Mouse (Mus musculus) limb, embryonic 10.5 days (tissue): ENCODE measurements around the gene Slc38a6. TPM values are rescaled to one million over a fixed set of nuclear protein-coding genes. Genes with fewer than 3 reads are reported as not detected.
A peak's percentile ranks its signal among the peaks of the same experiment; 100 is the strongest.

Source experiments
- DNase-seq: peaks from one replicate; pipeline ENCODE4 v3.0.0-alpha.2; 2017; ENCODE audit warnings: low spot score
- H3K27ac ChIP-seq: fragments of 300-500 bp; sonication (generic); 2 replicates; pipeline ENCODE4 v1.5.1; 2016; ENCODE audit warnings: mild to moderate bottlenecking
- H3K27me3 ChIP-seq: fragments of 300-500 bp; sonication (generic); 2 replicates; pipeline ENCODE4 v1.6.1; 2016; ENCODE audit warnings: low read depth, mild to moderate bottlenecking; ENCODE audit not compliant: poor library complexity, severe bottlenecking
- H3K36me3 ChIP-seq: fragments of 300-500 bp; sonication (generic); 2 replicates; pipeline ENCODE4 v1.6.1; 2016; ENCODE audit warnings: mild to moderate bottlenecking, moderate library complexity
- H3K4me1 ChIP-seq: fragments of 300-500 bp; sonication (generic); 2 replicates; pipeline ENCODE4 v1.6.1; 2016
- H3K4me3 ChIP-seq: fragments of 300-500 bp; sonication (generic); 2 replicates; pipeline ENCODE4 v1.5.1; 2016; ENCODE audit warnings: mild to moderate bottlenecking, moderate library complexity
- H3K9me3 ChIP-seq: fragments of 300-500 bp; sonication (generic); replicated peaks from 2 replicates; pipeline ENCODE4 v1.6.1; 2016; ENCODE audit warnings: mild to moderate bottlenecking
- WGBS: fragments of 180-500 bp; shearing (Covaris S2); methylation state at CpG from one replicate; pipeline ENCODE4 v1.1.7; 2016; 5-methylcytosine and 5-hydroxymethylcytosine counted together
- polyA plus RNA-seq: library from polyadenylated mRNA; unstranded; fragments of >200 nt; fragmentation: Nextera tagmentation; extraction: Ambion mirVana; gene quantifications from 2 replicates; pipeline ENCODE4 v1.2.1, GENCODE M21; 2016

The Slc38a6 gene
- polyA plus RNA-seq, 1 experiment from 2014 or later: 10.8 TPM

DNA sequence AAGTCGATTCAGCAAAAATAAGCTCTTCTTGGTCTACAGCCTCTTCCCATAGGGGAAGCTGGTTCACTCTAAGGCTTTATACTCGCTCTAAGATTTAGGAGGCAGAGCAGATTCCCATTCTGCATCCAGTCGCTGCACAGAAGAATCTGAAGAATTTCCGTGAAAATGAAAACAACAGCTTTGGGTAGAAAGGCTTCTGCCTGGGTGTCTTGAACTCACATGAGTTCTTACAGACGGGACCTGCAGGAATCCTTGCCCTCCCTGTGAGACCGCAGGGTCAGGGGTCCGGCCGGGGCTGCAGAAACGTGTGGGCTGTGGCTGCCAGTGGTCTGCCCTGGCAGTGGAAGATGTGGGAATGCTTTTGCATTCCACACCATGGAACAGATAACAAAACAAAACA, 64.4 kb downstream of the Slc38a6 start:
- no peaks in the 10 kb centered on the region for H3K36me3 ChIP-seq
- 22% methylated on average over 9 of the region's 9 CpGs for WGBS
- H3K9me3 ChIP-seq: no peaks in the 10 kb centered on the region
- peak overlapping the region; percentile 42; the same call in 1 of the 2 replicates for H3K27ac ChIP-seq
- no peak for DNase-seq
- H3K27me3 ChIP-seq: peaks cover 30% of the 10 kb centered on the region
- H3K4me3 ChIP-seq: no peak overlapping the region
- peaks cover 52% of the 10 kb centered on the region for H3K4me1 ChIP-seq

DNA sequence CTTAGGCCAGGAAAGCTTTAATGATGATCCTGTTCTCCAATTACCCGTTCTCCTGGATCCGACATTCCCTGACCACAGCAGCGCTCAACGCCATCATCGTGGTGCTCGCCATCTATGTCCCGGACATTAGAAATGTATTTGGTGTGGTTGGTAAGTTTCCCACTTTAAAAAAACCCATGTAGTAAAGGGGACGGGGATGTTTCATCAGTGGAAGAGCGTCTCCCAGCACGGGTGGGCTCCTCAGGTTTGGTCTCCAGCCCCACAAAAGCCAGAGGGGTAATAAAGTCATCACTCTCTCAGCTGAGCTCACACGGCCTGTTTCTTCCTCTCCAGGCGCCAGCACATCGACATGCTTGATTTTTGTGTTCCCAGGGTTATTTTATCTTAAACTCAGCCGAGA, 65.2 kb downstream of the Slc38a6 start:
- H3K4me1 ChIP-seq: peaks cover 60% of the 10 kb centered on the region
- DNase-seq: no peak
- H3K27me3 ChIP-seq: peaks cover 29% of the 10 kb centered on the region
- no peaks in the 10 kb centered on the region for H3K36me3 ChIP-seq
- H3K27ac ChIP-seq: peak overlapping the region; percentile 50; the same call in 1 of the 2 replicates
- no peak overlapping the region for H3K4me3 ChIP-seq
- no peaks in the 10 kb centered on the region for H3K9me3 ChIP-seq
- 33% methylated on average over 14 of the region's 14 CpGs for WGBS

GRCm38 (mm10) chr12:73353362-73353761, 66.8 kb downstream of the Slc38a6 start:
- peaks cover 68% of the 10 kb centered on the region for H3K4me1 ChIP-seq
- H3K27me3 ChIP-seq: peaks cover 37% of the 10 kb centered on the region
- peaks cover 2% of the 10 kb centered on the region; the same call in 1 of the 2 replicates for H3K36me3 ChIP-seq
- H3K4me3 ChIP-seq: no peak overlapping the region
- H3K27ac ChIP-seq: no peak overlapping the region
- 88% methylated on average over 5 of the region's 5 CpGs for WGBS
- H3K9me3 ChIP-seq: no peaks in the 10 kb centered on the region
- no peak for DNase-seq

- WGBS: 70% methylated on average over 4 of the region's 4 CpGs
- DNase-seq: no peak
- H3K4me3 ChIP-seq: no peak overlapping the region
- peaks cover 3% of the 10 kb centered on the region; the same call in 1 of the 2 replicates for H3K36me3 ChIP-seq
- H3K27ac ChIP-seq: no peak overlapping the region; the same call in 1 of the 2 replicates
- peaks cover 48% of the 10 kb centered on the region for H3K27me3 ChIP-seq
- no peaks in the 10 kb centered on the region for H3K9me3 ChIP-seq
- peaks cover 68% of the 10 kb centered on the region for H3K4me1 ChIP-seq
Observed at GRCm38 (mm10) chr12:73354521-73354920, 67.9 kb downstream of the Slc38a6 start.

GRCm38 (mm10) chr12:73355084-73355775, 68.7 kb downstream of the Slc38a6 start:
- Histone ChIP-seq H3K27me3 (peaks cover 55% of the 10 kb centered on the region), H3K27ac (no peak overlapping the region; the same call in 1 of the 2 replicates), H3K4me3 (no peak overlapping the region), H3K9me3 (no peaks in the 10 kb centered on the region), H3K36me3 (peaks cover 3% of the 10 kb centered on the region; the same call in 1 of the 2 replicates), H3K4me1 (peaks cover 65% of the 10 kb centered on the region)
- DNase-seq: peak; percentile 74
- 24% methylated on average over 14 of the region's 14 CpGs for WGBS

GRCm38 (mm10) chr12:73356696-73357095, 70.1 kb downstream of the Slc38a6 start:
- H3K4me3 ChIP-seq: no peak overlapping the region
- H3K36me3 ChIP-seq: peaks cover 3% of the 10 kb centered on the region; the same call in 1 of the 2 replicates
- no peak for DNase-seq
- H3K4me1 ChIP-seq: peaks cover 51% of the 10 kb centered on the region
- no peaks in the 10 kb centered on the region for H3K9me3 ChIP-seq
- 76% methylated on average over 2 of the region's 2 CpGs for WGBS
- H3K27me3 ChIP-seq: peaks cover 67% of the 10 kb centered on the region
- no peak overlapping the region; the same call in 1 of the 2 replicates for H3K27ac ChIP-seq

DNA sequence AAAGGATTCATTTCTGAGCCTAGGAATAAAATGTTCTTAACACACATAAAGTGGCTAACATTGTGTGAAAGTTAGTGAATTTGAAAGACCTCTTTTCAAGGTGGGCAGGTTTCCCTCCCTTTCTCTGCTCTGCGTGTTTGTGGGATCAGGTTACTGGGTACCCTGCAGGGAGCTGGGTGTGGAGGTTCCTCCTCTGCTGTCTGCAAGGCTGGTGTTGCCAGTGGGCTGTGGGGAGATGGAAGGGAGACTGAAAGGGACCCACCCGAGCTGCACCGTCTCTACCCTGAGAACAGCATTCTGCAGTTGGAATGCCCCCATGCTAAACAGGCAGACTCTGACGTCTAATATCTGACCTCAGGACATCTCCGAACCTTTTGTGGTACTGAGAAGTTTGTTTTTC, 70.7 kb downstream of the Slc38a6 start:
- 55% methylated on average over 5 of the region's 5 CpGs for WGBS
- Histone ChIP-seq H3K4me1 (peaks cover 44% of the 10 kb centered on the region), H3K4me3 (no peak overlapping the region), H3K27me3 (peaks cover 69% of the 10 kb centered on the region), H3K27ac (peak overlapping the region; percentile 48; the same call in 1 of the 2 replicates), H3K36me3 (peaks cover 3% of the 10 kb centered on the region; the same call in 1 of the 2 replicates), H3K9me3 (no peaks in the 10 kb centered on the region)
- DNase-seq: no peak

- no peak overlapping the region for H3K4me3 ChIP-seq
- H3K9me3 ChIP-seq: no peaks in the 10 kb centered on the region
- DNase-seq: no peak
- WGBS: 92% methylated on average over 3 of the region's 3 CpGs
- peaks cover 43% of the 10 kb centered on the region for H3K4me1 ChIP-seq
- H3K36me3 ChIP-seq: peaks cover 3% of the 10 kb centered on the region; the same call in 1 of the 2 replicates
- H3K27me3 ChIP-seq: peaks cover 69% of the 10 kb centered on the region
- H3K27ac ChIP-seq: peak overlapping the region; percentile 48; the same call in 1 of the 2 replicates
Observed at GRCm38 (mm10) chr12:73357736-73358135, 71.2 kb downstream of the Slc38a6 start.

GRCm38 (mm10) chr12:73358640-73359039, 72.1 kb downstream of the Slc38a6 start:
- peaks cover 3% of the 10 kb centered on the region; the same call in 1 of the 2 replicates for H3K36me3 ChIP-seq
- no peak overlapping the region for H3K27ac ChIP-seq
- no peak overlapping the region for H3K4me3 ChIP-seq
- H3K27me3 ChIP-seq: peaks cover 61% of the 10 kb centered on the region
- no peaks in the 10 kb centered on the region for H3K9me3 ChIP-seq
- WGBS: 95% methylated on average over 2 of the region's 2 CpGs
- peaks cover 39% of the 10 kb centered on the region for H3K4me1 ChIP-seq
- DNase-seq: no peak

- H3K27me3 ChIP-seq: peaks cover 55% of the 10 kb centered on the region
- WGBS: 88% methylated on average over 4 of the region's 4 CpGs
- H3K36me3 ChIP-seq: peaks cover 3% of the 10 kb centered on the region; the same call in 1 of the 2 replicates
- H3K9me3 ChIP-seq: no peaks in the 10 kb centered on the region
- no peak for DNase-seq
- no peak overlapping the region for H3K27ac ChIP-seq
- peaks cover 31% of the 10 kb centered on the region for H3K4me1 ChIP-seq
- H3K4me3 ChIP-seq: no peak overlapping the region
Observed at GRCm38 (mm10) chr12:73359520-73359919, 72.9 kb downstream of the Slc38a6 start.

GRCm38 (mm10) chr12:73361201-73361600, 74.6 kb downstream of the Slc38a6 start:
- Histone ChIP-seq H3K4me3 (no peak overlapping the region), H3K36me3 (peaks cover 3% of the 10 kb centered on the region; the same call in 1 of the 2 replicates), H3K9me3 (no peaks in the 10 kb centered on the region), H3K27me3 (peaks cover 55% of the 10 kb centered on the region), H3K27ac (no peak overlapping the region), H3K4me1 (peaks cover 23% of the 10 kb centered on the region)
- no peak for DNase-seq
- 82% methylated on average over 11 of the region's 11 CpGs for WGBS

- Histone ChIP-seq H3K27me3 (peaks cover 39% of the 10 kb centered on the region), H3K4me1 (peaks cover 31% of the 10 kb centered on the region), H3K36me3 (peaks cover under 1% of the 10 kb centered on the region; the same call in 1 of the 2 replicates), H3K27ac (no peak overlapping the region), H3K9me3 (no peaks in the 10 kb centered on the region), H3K4me3 (no peak overlapping the region)
- WGBS: 84% methylated on average over 6 of the region's 6 CpGs
- no peak for DNase-seq
Observed at GRCm38 (mm10) chr12:73363401-73363800, 76.8 kb downstream of the Slc38a6 start.

DNA sequence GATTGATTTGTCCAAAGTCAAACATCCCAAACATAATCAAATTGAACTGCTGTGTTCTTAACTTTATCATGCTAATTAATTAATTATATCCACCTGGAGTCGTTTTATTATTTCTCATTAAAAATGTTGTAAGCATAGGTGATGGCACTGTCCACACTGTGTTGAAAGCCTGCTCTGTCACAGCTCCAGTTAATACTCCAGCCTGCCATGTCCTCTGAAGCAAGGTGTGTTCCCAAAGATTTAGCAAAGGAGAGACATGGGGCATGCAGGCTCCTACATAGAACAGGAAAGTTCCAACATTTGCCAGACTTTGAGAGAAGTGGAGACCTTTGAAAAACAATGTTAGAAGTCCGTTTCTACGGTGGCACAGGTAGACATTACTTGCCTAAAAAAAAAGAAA, 77.4 kb downstream of the Slc38a6 start:
- H3K4me3 ChIP-seq: no peak overlapping the region
- peaks cover 37% of the 10 kb centered on the region for H3K4me1 ChIP-seq
- no peak for DNase-seq
- 93% methylated on average over 3 of the region's 3 CpGs for WGBS
- H3K27me3 ChIP-seq: peaks cover 34% of the 10 kb centered on the region
- no peaks in the 10 kb centered on the region for H3K9me3 ChIP-seq
- H3K36me3 ChIP-seq: no peaks in the 10 kb centered on the region
- H3K27ac ChIP-seq: no peak overlapping the region
